Mouse (Mus musculus): ENCODE results near the gene Leprot. TPM values are rescaled to one million over a fixed set of nuclear protein-coding genes. Genes with fewer than 3 reads are reported as not detected.

Gene Leprot
- polyA plus RNA-seq, 1 experiment from 2014 or later, result 79.0 TPM

DNA sequence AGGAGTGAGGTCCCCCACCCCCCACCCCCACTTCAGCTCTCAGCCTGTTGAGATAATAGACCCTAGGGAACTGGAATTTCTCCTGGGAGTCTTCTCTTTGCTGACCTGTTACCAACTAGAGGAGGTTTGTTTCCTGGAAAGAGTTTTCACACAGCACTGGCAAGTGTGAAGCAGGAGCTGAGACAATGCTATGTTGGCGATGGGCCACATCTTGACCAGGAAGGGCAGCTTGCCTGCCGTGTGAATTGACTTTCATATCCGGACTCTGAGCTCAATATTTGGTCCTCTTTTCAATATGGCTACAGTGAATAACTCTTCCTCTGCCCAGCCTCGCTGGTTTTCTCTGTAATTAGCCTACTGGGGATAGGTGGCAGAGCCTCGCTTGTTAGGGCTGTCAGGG lies 21.6 kb downstream of the Leprot start:
- no peak overlapping the region for H3K4me2 ChIP-seq (ENCODE audit: low read depth, low read length)
- no peak overlapping the region for H3K9ac ChIP-seq (replicated peaks; ENCODE audit: low read length)
- ATAC-seq (replicated peaks; ENCODE audit: insufficient number of reproducible peaks, low FRiP score, low TSS enrichment, low read depth) (no peak), DNase-seq (ENCODE audit: low spot score) (no peak)
- 75% methylated on average over 5 of the region's 5 CpGs for WGBS
- H3K27me3 ChIP-seq (ENCODE audit: control insufficient read depth, insufficient read depth, low read length), result no peaks in the 10 kb centered on the region
- no peak overlapping the region for H3K4me3 ChIP-seq (ENCODE audit: low read depth, low read length)
- no peak overlapping the region for H3K27ac ChIP-seq (replicated peaks; ENCODE audit: low read depth, low read length)
- no peaks in the 10 kb centered on the region for H3K36me3 ChIP-seq (replicated peaks; ENCODE audit: control insufficient read depth, insufficient read depth, low read depth, low read length)
- no peaks in the 10 kb centered on the region for H3K4me1 ChIP-seq (ENCODE audit: control insufficient read depth, insufficient read depth, low read length)
- no peaks in the 10 kb centered on the region for H3K9me3 ChIP-seq (replicated peaks; ENCODE audit: control insufficient read depth, low read length)

- H3K9me3 ChIP-seq (replicated peaks; ENCODE audit: control insufficient read depth, low read length), result no peaks in the 10 kb centered on the region
- ATAC-seq (replicated peaks; ENCODE audit: insufficient number of reproducible peaks, low FRiP score, low TSS enrichment, low read depth), result no peak
- no peak overlapping the region for H3K9ac ChIP-seq (replicated peaks; ENCODE audit: low read length)
- no peaks in the 10 kb centered on the region for H3K36me3 ChIP-seq (replicated peaks; ENCODE audit: control insufficient read depth, insufficient read depth, low read depth, low read length)
- H3K4me3 ChIP-seq (ENCODE audit: low read depth, low read length), result no peak overlapping the region
- H3K4me1 ChIP-seq (ENCODE audit: control insufficient read depth, insufficient read depth, low read length), result no peaks in the 10 kb centered on the region
- H3K4me2 ChIP-seq (ENCODE audit: low read depth, low read length), result no peak overlapping the region
- WGBS, result 89% methylated on average over 5 of the region's 5 CpGs
- DNase-seq (ENCODE audit: low spot score), result no peak
- no peak overlapping the region for H3K27ac ChIP-seq (replicated peaks; ENCODE audit: low read depth, low read length)
- H3K27me3 ChIP-seq (ENCODE audit: control insufficient read depth, insufficient read depth, low read length), result no peaks in the 10 kb centered on the region
These were observed 22.3 kb downstream of the Leprot start for GRCm38 (mm10) chr4:101669811-101670210.

GRCm38 (mm10) chr4:101674790-101675189 lies 27.3 kb downstream of the Leprot start:
- Histone ChIP-seq H3K9ac (replicated peaks; ENCODE audit: low read length) (no peak overlapping the region), H3K9me3 (replicated peaks; ENCODE audit: control insufficient read depth, low read length) (no peaks in the 10 kb centered on the region), H3K36me3 (replicated peaks; ENCODE audit: control insufficient read depth, insufficient read depth, low read depth, low read length) (no peaks in the 10 kb centered on the region), H3K4me2 (ENCODE audit: low read depth, low read length) (no peak overlapping the region), H3K27ac (replicated peaks; ENCODE audit: low read depth, low read length) (no peak overlapping the region), H3K4me3 (ENCODE audit: low read depth, low read length) (no peak overlapping the region), H3K4me1 (ENCODE audit: control insufficient read depth, insufficient read depth, low read length) (no peaks in the 10 kb centered on the region), H3K27me3 (ENCODE audit: control insufficient read depth, insufficient read depth, low read length) (no peaks in the 10 kb centered on the region)
- no peak for ATAC-seq (replicated peaks; ENCODE audit: insufficient number of reproducible peaks, low FRiP score, low TSS enrichment, low read depth)
- no peak for DNase-seq (ENCODE audit: low spot score)
- 75% methylated on average over 5 of the region's 5 CpGs for WGBS

- Histone ChIP-seq H3K9me3 (replicated peaks; ENCODE audit: control insufficient read depth, low read length) (no peaks in the 10 kb centered on the region), H3K4me2 (ENCODE audit: low read depth, low read length) (no peak overlapping the region), H3K27me3 (ENCODE audit: control insufficient read depth, insufficient read depth, low read length) (no peaks in the 10 kb centered on the region), H3K4me3 (ENCODE audit: low read depth, low read length) (no peak overlapping the region), H3K27ac (replicated peaks; ENCODE audit: low read depth, low read length) (no peak overlapping the region), H3K36me3 (replicated peaks; ENCODE audit: control insufficient read depth, insufficient read depth, low read depth, low read length) (no peaks in the 10 kb centered on the region), H3K9ac (replicated peaks; ENCODE audit: low read length) (no peak overlapping the region), H3K4me1 (ENCODE audit: control insufficient read depth, insufficient read depth, low read length) (no peaks in the 10 kb centered on the region)
- ATAC-seq (replicated peaks; ENCODE audit: insufficient number of reproducible peaks, low FRiP score, low TSS enrichment, low read depth) (no peak), DNase-seq (ENCODE audit: low spot score) (no peak)
- 56% methylated on average over 4 of the region's 4 CpGs for WGBS
These were observed 28.2 kb downstream of the Leprot start for GRCm38 (mm10) chr4:101675726-101676125.

- Histone ChIP-seq H3K4me1 (ENCODE audit: control insufficient read depth, insufficient read depth, low read length) (no peaks in the 10 kb centered on the region; the same call in 1 of the 2 replicates), H3K4me2 (ENCODE audit: low read depth, low read length) (no peak overlapping the region), H3K27ac (replicated peaks; ENCODE audit: low read depth, low read length) (no peak overlapping the region), H3K36me3 (replicated peaks; ENCODE audit: control insufficient read depth, insufficient read depth, low read depth, low read length) (no peaks in the 10 kb centered on the region), H3K9me3 (replicated peaks; ENCODE audit: control insufficient read depth, low read length) (no peaks in the 10 kb centered on the region), H3K9ac (replicated peaks; ENCODE audit: low read length) (no peak overlapping the region), H3K27me3 (ENCODE audit: control insufficient read depth, insufficient read depth, low read length) (no peaks in the 10 kb centered on the region), H3K4me3 (ENCODE audit: low read depth, low read length) (no peak overlapping the region)
- DNase-seq (ENCODE audit: low spot score) (no peak), ATAC-seq (replicated peaks; ENCODE audit: insufficient number of reproducible peaks, low FRiP score, low TSS enrichment, low read depth) (no peak)
- 91% methylated on average over 4 of the region's 4 CpGs for WGBS
These were observed 35.1 kb downstream of the Leprot start for GRCm38 (mm10) chr4:101682620-101683019.

DNA sequence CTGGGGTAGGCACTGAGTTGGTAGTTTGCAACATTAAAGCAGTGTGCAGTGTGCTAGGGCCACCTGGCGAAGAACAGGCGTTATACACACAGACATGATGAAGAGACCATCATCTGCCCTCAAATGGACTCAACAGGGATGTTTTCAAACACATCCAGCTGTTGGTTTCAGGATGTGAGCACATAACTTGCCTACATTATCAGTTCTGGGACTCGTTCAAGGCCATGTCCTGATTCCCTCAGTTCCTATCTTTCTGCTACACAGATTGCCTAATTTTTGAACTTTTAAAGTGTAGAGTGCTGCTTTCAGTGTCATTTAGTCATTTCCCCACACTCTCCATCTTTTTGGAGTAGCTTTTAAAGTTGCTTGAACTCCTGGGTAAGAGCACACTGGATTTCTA lies 35.6 kb downstream of the Leprot start:
- DNase-seq (ENCODE audit: low spot score) (no peak), ATAC-seq (replicated peaks; ENCODE audit: insufficient number of reproducible peaks, low FRiP score, low TSS enrichment, low read depth) (no peak)
- Histone ChIP-seq H3K4me1 (ENCODE audit: control insufficient read depth, insufficient read depth, low read length) (no peaks in the 10 kb centered on the region; the same call in 1 of the 2 replicates), H3K36me3 (replicated peaks; ENCODE audit: control insufficient read depth, insufficient read depth, low read depth, low read length) (no peaks in the 10 kb centered on the region), H3K27me3 (ENCODE audit: control insufficient read depth, insufficient read depth, low read length) (no peaks in the 10 kb centered on the region), H3K9me3 (replicated peaks; ENCODE audit: control insufficient read depth, low read length) (no peaks in the 10 kb centered on the region), H3K4me3 (ENCODE audit: low read depth, low read length) (no peak overlapping the region), H3K27ac (replicated peaks; ENCODE audit: low read depth, low read length) (no peak overlapping the region), H3K4me2 (ENCODE audit: low read depth, low read length) (no peak overlapping the region), H3K9ac (replicated peaks; ENCODE audit: low read length) (no peak overlapping the region)
- WGBS, result 80% methylated on average over 3 of the region's 3 CpGs

DNA sequence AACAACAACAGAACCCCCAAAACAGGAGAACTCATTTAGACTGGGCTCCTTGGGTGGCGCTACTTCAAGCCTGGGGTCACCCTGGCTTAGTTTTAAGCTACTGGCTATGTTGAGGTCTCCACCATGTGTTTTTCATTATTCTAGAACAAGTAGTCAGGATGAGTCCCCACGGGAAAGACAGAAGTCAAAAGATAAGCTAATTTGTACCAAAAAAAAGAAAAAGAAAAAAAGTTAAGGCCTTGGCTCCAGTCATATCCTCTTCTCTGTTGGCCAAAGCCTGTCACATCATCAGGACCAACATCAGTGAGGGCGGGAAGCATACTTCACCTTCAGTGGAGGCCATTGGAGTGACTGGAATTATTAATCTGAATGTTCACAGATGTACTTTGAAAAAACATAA lies 37.3 kb downstream of the Leprot start:
- DNase-seq (ENCODE audit: low spot score) (no peak), ATAC-seq (replicated peaks; ENCODE audit: insufficient number of reproducible peaks, low FRiP score, low TSS enrichment, low read depth) (no peak)
- H3K9ac ChIP-seq (replicated peaks; ENCODE audit: low read length), result no peak overlapping the region
- no peaks in the 10 kb centered on the region for H3K36me3 ChIP-seq (replicated peaks; ENCODE audit: control insufficient read depth, insufficient read depth, low read depth, low read length)
- WGBS, result 59% methylated on average over 3 of the region's 3 CpGs
- H3K27me3 ChIP-seq (ENCODE audit: control insufficient read depth, insufficient read depth, low read length), result no peaks in the 10 kb centered on the region
- H3K4me3 ChIP-seq (ENCODE audit: low read depth, low read length), result no peak overlapping the region
- no peak overlapping the region for H3K27ac ChIP-seq (replicated peaks; ENCODE audit: low read depth, low read length)
- H3K4me2 ChIP-seq (ENCODE audit: low read depth, low read length), result no peak overlapping the region
- no peaks in the 10 kb centered on the region; the same call in 1 of the 2 replicates for H3K4me1 ChIP-seq (ENCODE audit: control insufficient read depth, insufficient read depth, low read length)
- no peaks in the 10 kb centered on the region for H3K9me3 ChIP-seq (replicated peaks; ENCODE audit: control insufficient read depth, low read length)

DNA sequence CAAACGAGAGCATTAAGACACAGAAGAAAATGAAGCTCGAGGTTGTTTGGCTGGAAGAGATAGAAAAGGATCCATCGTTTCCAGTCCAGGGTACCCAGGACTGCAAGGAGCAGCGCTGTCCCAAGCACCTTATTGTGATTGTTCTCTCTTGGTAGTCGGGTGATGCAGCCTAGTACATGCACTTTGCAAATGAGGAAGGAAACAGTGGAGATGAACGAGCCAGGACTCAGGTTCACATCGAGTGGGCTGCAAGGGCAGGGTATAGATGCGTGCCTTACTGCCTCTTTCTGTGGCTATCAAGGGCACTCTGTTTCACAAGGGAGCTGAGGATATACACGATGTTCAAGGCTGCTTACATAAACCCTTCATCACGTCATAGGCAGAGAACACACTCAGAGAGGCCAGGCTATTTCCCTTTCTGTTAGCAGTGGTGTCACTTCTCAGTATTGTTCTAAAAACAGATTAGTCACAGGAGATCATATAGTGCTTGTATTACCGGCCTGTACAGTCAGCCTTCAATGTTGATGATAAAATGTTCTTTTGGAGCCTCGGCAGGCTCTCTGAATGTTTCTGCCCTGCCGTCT lies 38.8 kb downstream of the Leprot start:
- H3K9me3 ChIP-seq (replicated peaks; ENCODE audit: control insufficient read depth, low read length), result no peaks in the 10 kb centered on the region

More for the DNA sequence above, 38.8 kb downstream of the Leprot start:
- H3K27ac ChIP-seq (replicated peaks; ENCODE audit: low read depth, low read length), result no peak overlapping the region
- no peaks in the 10 kb centered on the region; the same call in 1 of the 2 replicates for H3K4me1 ChIP-seq (ENCODE audit: control insufficient read depth, insufficient read depth, low read length)
- WGBS, result 81% methylated on average over 13 of the region's 13 CpGs
- no peaks in the 10 kb centered on the region for H3K27me3 ChIP-seq (ENCODE audit: control insufficient read depth, insufficient read depth, low read length)
- ATAC-seq (replicated peaks; ENCODE audit: insufficient number of reproducible peaks, low FRiP score, low TSS enrichment, low read depth), result no peak
- H3K4me3 ChIP-seq (ENCODE audit: low read depth, low read length), result no peak overlapping the region
- H3K9ac ChIP-seq (replicated peaks; ENCODE audit: low read length), result no peak overlapping the region
- no peak for DNase-seq (ENCODE audit: low spot score)
- H3K4me2 ChIP-seq (ENCODE audit: low read depth, low read length), result no peak overlapping the region
- no peaks in the 10 kb centered on the region for H3K36me3 ChIP-seq (replicated peaks; ENCODE audit: control insufficient read depth, insufficient read depth, low read depth, low read length)

All from embryonic facial prominence, embryonic 11.5 days (tissue).